Mouse (Mus musculus) fibroblast of lung, adult 2 months (primary cell): ENCODE measurements around the gene Pou4f2.

Source experiments
- DNase-seq: peaks from one replicate; pipeline ENCODE4 v3.0.0-alpha.2; 2011; ENCODE audit warnings: low read depth

Pou4f2 gene

DNA sequence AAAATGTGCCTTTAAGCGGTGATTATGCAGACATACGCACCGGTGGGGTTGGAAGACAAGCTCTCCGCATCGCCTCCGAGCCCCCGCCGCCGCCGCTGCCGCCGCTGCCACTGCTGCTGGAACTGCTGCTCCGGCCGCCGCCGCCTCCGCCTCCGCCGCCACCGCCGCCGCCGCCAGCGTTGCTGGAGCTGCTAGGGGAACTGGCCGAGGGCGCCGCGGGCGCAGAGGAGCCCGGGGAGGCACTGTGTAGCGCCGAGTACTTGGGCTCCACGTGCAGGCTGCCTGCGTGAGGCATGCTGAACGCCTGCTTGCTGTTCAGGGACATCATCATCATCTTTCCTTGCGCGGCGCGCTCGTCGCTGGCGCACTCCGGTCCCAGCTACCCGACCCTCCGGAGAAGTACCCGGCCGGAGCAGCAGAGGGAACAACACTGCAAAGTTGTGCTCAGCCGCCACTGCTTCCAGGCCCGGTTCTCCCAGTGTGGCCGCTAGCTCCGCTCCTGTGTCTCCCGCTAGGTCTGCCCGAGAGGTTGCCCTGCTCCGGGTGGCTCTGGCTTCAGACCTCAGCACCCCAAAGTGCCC, at the start of gene Pou4f2:
Pou4f2 (minus strand) TSS at position 575 of the 581 bp plus-strand sequence.
- DNase-seq, result no peak

DNA sequence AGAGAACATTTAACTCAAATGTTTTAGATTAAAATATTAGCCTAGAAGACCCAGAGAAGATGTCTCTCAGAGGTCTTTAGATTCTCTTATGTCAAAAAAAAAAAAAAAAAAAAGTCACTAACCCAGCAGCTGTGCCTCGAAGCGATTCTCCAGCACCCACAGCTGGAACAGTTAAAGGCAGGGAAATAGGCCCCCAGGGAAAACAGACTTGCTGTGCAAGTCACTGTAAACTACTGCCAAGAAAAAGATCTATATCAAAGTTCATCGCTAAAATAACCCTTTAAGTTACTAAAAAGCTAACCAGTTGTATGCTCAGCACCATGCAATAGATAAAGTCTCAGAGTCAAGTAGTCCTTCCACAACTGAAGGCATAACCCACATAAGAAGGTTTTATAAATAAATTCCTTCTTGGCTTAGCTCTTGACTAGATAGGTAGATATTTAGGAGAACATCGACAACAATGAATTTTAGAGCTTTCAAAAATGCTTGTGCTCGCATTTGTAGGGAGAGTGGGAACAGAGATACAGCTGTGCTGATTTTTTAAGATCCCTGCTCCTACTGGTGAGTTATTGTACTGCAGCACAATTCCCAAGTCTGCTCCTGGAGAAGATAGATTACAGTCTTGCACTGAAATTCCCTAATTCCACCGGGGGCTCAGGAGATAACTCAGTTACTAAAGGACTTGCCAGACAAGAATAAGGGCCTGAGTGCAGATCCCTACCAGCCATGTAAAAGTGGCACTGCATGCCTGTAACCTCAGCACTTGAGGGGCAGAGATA, 40.8 kb upstream of the Pou4f2 start:
- no peak for DNase-seq

DNA sequence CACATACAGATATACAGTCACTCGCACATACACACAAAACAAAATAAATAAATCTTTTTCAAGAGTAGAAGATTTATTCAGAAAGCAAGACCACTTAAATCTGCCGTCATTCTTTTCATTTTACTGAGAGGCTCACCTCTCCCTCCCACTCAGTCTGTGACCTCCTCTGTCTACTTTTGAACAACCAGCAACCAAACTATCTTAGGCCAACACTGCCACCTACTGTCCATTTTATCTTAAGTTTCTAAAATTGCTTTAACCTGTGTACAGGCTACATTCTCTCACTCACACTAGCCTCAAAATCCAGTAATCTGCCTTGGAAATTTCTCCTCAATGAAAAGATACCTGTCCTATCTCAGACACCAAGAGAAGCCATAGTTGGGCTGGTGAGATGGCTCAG, 31.4 kb upstream of the Pou4f2 start:
- no peak for DNase-seq

DNA sequence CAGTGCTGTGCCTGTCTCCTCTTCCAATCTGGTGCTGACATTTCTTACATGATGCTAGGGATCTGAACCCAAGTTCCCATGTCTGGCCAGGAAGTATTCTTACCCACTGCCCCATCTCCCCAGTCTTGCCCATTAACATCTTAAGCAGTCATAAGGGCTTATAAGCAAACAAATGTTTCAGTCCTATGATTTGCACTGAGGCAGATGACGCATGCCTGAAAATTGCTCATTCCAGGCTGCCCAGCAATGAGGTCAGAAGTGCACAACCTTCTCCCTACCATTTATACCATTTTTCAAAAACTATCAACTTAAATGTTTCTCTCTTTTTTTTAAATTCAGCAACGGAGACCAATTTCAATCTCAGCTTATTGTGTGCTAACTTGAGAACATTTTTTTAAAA, 27.5 kb upstream of the Pou4f2 start:
- peak; percentile 49 for DNase-seq

DNA sequence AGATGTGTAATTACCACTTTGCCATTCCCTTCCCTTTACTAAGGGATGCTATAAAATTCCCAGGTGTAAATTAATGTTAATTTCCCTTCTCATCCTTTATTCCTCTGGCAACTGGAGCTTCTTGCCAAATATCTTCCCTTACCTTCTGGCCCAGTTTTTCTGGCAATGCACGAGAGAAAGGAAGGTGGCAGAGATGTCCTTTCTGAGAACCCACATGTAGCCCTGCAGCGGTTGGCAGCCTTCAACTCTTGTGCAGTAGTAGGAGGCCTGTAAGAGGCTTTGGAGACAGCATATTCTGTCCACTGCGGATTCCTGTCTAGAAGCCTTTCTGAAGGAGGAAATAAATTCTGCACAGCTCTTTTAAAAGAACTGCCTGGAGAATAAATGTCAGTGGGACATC, 20.0 kb upstream of the Pou4f2 start:
- no peak for DNase-seq

DNA sequence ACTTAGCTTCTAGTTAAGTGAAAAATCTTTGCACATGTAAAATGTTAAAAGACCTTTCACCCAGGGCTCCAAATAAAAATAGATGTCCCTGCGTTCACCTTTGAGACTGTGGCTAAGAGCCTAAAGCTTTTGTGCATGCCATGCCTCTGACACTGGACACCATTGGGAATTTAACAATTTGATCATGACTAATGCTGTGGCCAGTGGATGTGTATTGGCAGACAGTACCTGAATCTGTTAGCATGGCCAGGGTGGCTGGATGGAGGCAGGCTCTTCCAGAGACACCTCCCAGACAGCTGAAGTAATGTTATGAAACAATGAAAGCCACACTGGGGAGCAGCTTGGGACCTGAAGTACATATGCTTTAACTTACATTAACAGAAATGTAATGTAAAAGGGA, 6.3 kb upstream of the Pou4f2 start:
- no peak for DNase-seq

DNA sequence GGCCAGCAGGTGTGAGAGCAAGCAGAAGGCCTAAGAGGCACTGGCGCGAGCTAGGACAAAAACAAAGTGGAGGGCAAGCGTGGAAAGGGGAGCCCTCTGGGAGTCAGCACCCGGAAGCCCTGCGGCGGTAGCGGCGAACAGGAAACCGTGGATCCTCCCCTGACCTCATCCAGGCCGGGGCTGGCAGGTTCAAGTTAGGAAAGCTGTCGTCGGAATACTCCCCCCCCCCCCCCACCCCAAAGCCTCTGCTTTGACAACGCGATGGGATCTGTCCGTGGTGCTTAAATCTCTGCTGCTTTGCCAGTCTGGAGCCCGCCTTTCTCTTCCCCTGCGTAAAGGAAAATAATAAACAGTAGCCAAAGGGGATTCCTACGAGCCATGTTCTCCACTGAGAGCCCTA, 1.7 kb upstream of the Pou4f2 start:
- no peak for DNase-seq

DNA sequence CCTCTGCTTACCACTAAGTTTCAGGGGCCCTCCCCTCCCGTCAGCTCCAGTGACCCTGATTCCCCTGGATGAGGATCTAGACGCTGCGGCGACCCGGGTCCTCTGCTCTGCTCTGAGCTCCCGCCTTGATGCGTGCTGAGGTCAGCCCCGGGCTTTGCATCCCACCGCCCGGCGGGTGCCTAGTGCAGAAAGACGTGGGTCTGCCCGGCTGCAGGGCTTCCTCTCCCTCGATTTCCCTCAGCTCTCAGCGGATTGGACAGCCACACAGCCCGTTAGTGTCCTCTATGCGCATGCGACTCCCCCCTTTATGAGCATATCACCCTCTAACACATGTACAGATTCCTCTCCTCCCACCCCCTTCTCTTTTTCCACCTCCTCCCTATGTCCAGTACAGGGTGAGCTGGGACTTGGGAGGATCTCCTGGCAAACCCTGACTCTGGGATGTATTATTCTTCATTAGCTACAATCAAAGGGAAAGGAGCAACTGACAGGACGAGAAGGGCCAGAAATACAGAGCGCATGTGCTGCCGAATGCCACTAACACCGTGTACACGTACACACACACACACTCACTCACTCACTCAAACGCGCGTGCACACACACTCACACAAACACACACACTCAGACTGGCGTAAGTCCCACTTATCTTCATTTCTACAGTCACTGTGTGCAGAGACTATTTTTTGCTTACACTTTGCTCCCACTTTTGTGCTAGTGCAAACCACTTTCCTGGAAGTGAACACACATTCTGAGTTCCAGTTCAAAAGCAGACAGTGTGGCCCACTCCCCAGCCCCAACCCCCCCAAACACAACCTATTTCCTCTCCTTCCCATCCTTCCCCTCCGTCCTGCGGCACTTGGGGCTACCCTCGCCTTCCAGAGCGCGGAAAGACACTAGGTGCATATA, 948 bp upstream of the Pou4f2 start:
- DNase-seq, result no peak

DNA sequence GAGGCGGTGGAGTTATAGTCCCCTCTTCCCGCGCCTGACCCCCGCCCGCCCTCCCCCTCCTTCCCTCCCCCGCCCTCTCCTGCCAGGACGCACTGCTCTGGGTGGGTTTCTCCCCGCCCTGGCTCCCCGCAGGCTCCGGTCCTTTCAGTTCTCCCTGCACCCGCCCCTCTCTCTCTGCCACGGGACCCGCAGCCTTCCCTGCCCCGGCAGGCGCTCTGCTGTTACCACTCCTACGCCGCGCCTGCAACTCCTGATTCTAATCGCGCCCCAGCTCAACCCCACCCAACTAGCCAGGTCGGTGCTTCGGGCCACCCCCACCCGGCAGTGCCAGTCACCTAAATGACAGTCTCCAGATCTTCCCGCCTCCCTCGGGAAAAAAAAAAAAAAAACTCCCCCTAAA, 216 bp upstream of the Pou4f2 start:
- DNase-seq, result no peak

DNA sequence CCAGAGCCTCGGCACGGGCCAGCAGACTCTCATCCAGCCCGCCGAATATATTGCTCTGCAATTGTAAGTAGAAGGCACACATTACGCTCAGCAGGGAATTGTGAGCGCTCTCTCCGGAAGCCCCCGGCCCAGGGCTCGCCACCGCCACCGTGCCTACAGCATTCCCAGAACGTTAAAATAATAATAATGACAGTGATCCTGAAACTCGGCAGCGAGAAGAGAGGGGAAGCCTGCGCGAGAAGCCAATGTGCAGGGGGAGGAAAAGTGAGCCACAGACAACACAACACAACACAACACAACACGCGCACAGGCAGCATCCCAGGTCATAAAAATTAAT, 853 bp downstream of the Pou4f2 start:
- no peak for DNase-seq

DNA sequence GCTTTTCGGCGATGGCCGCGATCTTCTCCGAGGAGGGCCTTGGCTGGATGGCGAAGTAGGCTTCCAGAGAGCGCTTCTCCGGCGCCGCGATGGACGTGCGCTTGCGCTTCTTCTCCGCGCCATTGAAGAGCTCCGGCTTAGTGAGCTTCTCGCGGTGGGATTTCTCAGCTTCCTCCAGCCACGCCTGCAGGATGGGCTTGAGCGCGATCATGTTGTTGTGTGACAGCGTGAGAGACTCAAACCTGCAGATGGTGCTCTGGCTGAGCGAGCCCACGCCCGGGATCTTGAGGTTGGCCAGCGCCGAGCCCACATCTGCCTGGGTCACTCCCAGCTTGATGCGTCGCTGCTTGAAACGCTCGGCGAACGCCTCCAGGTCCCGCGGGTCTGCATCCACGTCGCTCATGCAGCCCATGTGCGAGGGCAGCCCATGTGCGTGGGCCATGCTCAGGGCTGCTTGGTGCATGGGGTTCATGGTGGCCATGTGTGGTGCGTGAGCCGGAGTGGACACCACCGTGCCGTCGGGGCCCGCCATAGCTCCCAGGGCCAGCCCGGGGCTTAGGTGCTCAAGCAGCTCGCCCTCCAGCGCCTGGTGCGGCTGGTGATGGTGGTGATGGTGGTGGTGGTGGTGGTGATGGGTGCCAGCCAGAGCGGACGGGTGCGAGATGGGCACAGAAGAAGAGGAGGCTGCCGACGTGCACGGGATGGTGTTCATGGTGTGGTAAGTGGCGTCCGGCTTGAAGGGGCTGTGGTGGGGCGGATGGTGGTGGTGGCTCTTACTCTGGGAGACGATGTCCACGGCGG, 1.4 kb downstream of the Pou4f2 start:
- DNase-seq, result no peak

DNA sequence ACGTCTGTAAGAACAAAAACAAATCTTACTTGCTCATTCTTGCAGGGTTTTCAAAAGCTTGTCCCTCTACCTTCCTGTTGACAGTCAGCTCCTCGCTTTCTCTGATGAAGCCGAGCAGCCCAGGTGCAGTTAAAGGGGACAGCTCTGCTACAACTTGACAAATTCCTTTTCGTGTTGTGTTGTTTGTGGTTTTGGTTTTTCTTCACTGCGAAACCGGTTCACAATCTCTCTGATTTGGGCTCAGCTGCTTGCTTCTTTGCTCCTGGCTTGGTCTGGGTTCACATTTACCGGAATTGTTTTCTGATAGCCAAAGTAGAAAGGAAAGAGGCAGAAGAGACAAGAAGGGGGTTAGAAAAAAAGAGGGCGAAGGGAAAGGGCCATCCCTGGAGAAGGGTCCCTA, 2.1 kb downstream of the Pou4f2 start:
- no peak for DNase-seq

DNA sequence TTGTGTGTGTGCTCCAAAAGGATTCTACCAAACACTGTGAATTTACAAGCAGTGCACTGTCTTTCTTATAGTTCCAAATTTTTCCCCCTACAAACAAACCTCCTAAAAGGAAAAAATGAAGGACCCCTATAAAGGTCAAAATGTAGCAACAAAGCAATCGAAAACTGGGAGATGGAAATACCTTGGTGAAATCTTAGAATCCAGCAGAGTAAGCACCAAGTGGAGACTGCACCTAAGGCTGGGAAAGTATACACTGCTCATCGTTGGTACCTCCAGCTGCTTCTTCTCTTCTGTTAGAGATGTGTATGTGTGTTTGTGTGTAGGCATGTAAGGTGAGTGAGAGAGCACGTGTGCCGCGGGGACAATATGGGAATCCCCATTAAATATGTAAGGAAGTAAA, 3.1 kb downstream of the Pou4f2 start:
- DNase-seq, result no peak

DNA sequence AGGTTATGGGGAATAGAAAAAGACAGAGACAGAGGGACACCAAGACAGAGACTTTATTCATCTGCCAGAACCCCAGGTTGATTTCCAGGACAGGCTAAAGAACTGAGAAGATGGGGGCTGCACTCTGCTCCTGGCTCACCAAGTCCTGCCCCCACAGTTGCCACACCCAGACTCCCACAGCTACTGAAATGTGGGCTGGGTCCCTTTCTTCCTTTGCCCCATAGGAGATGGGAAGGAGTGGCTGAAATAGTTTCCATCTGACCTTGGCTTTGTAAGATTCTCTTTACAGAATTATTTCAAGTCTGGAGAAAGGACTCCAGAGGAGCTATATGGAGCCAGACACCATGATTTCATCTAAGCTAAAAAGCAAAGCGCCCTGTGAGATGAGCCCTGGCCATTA, 4.0 kb downstream of the Pou4f2 start:
- DNase-seq, result no peak

DNA sequence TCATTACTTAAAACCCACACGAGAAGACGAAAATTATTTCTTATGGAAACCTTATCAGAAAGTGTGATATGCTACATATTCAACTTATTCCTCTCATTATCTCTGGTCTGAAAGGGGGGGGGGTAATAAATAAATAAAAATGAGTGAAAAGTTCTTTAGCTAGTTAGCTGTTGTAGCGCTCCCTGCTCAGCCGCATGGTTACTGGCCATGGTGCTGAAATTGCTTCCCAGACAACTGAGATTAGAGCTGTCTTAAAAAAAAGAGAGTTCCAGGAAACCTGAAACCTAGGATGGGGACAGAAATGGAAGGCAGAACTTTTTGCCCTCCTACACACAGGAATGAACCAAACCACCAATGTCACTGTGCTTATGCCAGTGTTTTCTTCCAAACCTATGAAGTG, 5.1 kb downstream of the Pou4f2 start:
- DNase-seq, result peak; percentile 4

DNA sequence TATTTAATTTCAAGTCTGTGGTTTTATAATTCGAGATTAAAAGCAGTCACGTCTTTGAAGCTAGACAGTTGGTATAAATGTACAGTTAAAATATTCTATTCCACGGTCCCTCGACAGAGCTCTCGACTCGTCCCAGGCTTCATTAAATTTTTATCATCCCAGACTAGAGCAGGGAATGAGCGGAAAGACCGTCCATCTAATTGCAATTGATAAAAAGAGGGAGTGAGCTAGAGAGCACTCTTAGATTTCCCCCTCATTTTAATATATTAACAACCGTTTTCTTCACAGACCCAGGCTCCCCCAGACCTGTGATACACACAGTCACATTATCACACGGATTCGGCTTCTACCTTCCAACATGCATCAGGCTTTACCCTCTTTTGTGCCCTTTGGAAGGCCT, 8.3 kb downstream of the Pou4f2 start:
- no peak for DNase-seq

DNA sequence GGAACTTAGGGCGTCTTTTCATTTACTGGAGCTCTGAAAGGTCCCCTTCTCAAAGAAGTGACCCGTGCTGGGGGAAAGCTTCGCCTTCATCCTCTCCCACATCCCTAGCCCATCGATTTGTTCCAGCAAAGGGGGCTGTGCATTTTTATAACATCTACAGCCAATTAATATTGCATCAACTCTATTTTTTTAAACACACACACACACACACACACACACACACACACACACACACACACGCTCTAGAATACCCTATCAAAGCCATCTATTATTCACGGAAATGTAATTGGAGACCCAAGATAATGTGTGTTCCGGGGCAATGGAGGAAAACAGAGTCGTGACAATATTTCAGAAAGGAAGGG, 8.7 kb downstream of the Pou4f2 start:
- no peak for DNase-seq

DNA sequence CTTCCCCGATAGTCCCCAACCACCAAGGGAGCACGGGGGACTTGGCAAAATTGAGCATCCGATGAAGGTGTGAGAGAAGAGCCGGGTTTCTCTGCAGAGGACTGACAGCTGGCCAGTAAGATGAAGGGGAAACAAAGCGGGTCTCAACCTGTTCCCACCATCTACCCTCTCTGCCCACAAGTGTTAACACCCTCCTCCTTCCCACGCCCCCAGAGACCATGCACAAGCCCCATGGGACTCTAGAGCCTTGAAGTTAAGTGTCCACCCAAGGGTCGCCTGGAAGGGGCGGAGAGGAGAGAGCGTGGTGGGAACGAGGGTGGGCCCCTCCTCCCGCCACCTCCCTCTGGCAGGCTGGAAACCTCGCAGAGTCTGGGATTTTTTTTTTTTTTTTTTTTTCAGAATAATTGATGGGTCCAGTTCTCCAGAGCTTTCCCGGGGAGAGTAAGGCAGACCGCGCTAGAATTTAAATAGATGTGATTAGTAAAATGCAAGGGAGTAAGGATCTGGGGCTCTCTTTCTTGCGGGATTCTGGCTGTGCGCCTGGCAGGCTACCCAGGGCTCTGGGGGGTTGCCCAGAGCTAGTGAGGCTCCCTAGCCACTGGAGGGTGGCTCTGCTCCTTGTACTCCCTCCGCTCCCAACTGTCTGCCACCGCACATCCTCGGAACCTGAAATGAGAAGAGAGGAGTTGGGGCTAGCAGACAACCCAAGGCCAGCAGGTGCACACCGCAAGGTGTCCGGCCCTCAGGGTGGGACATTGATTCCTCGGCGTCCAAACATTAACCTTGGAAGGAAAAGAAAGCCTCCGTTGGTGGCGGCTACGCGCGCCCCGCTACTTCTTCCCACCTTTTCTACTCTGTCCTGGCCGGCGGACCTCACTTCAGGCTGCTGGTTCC, 9.3 kb downstream of the Pou4f2 start:
- no peak for DNase-seq

DNA sequence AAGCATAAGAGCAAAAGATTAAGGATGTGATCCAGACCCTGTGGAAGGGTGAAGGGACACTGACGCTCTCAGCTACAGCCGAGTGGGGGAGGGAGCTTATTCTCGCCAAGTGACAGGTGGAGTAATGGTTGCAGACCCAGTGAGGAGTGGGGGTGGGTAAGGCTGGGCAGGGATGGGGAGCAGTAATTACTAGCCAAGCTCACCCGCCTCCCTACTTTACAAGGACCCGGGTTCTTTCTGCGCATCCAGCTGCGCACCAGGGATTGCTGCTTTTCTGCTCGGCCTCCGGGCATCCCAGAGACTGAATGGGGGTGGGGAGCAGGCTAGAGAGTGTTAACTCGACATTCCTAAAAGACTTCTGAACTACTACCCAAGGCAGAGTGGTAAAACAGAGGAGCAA, 10.0 kb downstream of the Pou4f2 start:
- DNase-seq, result no peak

DNA sequence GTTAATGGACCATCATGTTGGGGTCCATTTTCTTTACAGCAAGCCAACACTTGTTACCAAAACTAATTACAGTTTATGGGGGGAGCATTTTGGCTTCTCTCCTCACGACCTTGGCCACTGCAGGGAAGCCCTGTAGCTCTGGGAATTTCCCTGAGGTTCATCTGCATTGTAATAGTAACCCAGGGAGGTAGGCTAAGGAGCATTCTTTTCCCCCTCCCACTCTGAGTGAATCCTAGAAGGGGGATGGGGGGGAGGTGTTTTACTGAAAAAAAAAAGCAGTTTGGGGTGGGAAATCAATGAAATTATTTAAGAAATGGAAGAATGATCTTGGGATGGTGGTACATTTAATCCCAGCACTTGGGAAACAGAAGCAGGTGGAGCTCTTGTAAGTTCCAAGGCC, 12.5 kb downstream of the Pou4f2 start:
- DNase-seq, result no peak

DNA sequence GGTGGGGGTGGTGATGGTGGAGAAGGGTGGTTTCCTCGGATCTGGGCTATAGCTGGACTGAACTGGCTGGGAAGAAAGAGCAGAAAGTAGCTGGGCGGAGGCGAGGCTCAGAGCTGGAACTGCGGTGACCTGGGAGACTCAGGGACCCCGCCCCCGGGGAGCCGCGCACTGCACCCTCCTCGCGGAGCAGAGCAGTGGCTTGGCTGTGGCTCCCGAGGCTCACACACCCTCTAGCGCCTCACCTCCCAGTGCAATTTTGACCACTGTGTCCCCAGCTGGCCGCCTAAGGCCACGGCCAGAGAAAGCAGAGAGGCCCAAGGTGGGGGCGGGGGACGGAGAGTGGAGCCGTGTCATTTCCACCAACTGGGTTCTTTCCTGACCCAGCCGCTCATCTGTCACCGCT, 16.3 kb downstream of the Pou4f2 start:
- DNase-seq, result no peak
